Mouse (Mus musculus): ENCODE data around the gene Pibf1. TPM values are rescaled to one million over a fixed set of nuclear protein-coding genes. Genes with fewer than 3 reads are reported as not detected.
A peak's percentile ranks its signal among the peaks of the same experiment; 100 is the strongest.

Pibf1 gene
- polyA plus RNA-seq, 1 experiment from 2014 or later = 7.6 TPM

DNA sequence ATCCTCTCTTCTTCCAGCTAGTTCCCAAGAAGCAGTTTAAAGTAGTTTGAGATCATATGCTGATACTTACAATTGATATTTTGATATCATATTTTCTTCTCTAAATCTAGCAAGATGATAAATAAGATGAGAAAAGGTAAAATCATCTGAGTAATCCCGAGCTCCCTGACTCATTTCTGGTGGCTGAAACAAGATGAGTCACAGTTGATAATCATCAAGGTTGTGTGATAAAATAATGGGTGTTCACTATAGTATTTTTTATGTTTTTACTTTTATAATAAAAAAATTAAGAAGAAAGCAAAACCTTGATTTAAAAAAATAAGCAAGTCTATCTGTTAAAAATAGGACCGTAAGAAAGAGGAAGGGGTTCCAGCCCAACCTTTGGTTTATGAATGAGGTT, 34.8 kb downstream of the Pibf1 start:
- TF ChIP-seq CTCF (IDR thresholded peaks at IDR 0.05; ENCODE audit: low read depth) (no peak), EP300 (optimal IDR thresholded peaks at IDR 0.05) (no peak)
- ATAC-seq (ENCODE audit: low FRiP score, low TSS enrichment) (no peak), DNase-seq (ENCODE audit: low spot score) (no peak)
- Histone ChIP-seq H3K27me3 (ENCODE audit: control insufficient read depth, insufficient read depth, low read length) (no peaks in the 10 kb centered on the region), H3K9ac (ENCODE audit: low read length) (no peak overlapping the region), H3K4me2 (replicated peaks; ENCODE audit: low read depth) (no peak overlapping the region), H3K9me3 (ENCODE audit: control insufficient read depth, low read length) (no peaks in the 10 kb centered on the region), H3K36me3 (ENCODE audit: control insufficient read depth, insufficient read depth, low read length) (no peaks in the 10 kb centered on the region), H3K4me3 (ENCODE audit: low read depth, low read length) (no peak overlapping the region), H3K4me1 (replicated peaks; ENCODE audit: control insufficient read depth, insufficient read depth) (no peaks in the 10 kb centered on the region), H3K27ac (replicated peaks) (no peak overlapping the region)
- 83% methylated on average over 2 of the region's 2 CpGs for WGBS

DNA sequence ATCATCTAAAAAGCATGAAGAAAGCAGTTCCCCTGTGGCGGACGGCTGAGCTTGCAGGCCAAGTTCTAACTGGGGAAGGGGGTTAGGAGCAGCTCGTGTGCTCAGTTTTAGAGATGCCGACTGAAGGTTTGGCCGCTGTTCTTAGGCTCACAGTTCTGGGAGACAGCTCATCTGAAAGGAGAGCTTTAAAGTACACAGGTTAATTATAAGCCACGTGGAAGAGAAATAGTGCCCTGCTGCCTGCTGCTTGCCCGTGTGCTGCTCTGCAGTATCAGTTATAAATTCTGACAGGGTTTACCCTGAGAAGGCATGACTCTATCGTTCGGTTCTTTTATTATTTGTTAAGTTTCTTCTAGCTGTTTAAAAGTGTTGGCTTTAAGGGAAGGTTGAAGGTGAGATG, 36.5 kb downstream of the Pibf1 start:
- WGBS = 79% methylated on average over 9 of the region's 9 CpGs
- ATAC-seq (ENCODE audit: low FRiP score, low TSS enrichment) (no peak), DNase-seq (ENCODE audit: low spot score) (no peak)
- no peak overlapping the region for H3K27ac ChIP-seq (replicated peaks)
- no peaks in the 10 kb centered on the region for H3K9me3 ChIP-seq (ENCODE audit: control insufficient read depth, low read length)
- H3K4me2 ChIP-seq (replicated peaks; ENCODE audit: low read depth) = no peak overlapping the region
- TF ChIP-seq EP300 (optimal IDR thresholded peaks at IDR 0.05) (no peak), CTCF (IDR thresholded peaks at IDR 0.05; ENCODE audit: low read depth) (no peak)
- no peaks in the 10 kb centered on the region for H3K4me1 ChIP-seq (replicated peaks; ENCODE audit: control insufficient read depth, insufficient read depth)
- no peak overlapping the region for H3K9ac ChIP-seq (ENCODE audit: low read length)
- H3K27me3 ChIP-seq (ENCODE audit: control insufficient read depth, insufficient read depth, low read length) = no peaks in the 10 kb centered on the region
- no peak overlapping the region for H3K4me3 ChIP-seq (ENCODE audit: low read depth, low read length)
- H3K36me3 ChIP-seq (ENCODE audit: control insufficient read depth, insufficient read depth, low read length) = no peaks in the 10 kb centered on the region

DNA sequence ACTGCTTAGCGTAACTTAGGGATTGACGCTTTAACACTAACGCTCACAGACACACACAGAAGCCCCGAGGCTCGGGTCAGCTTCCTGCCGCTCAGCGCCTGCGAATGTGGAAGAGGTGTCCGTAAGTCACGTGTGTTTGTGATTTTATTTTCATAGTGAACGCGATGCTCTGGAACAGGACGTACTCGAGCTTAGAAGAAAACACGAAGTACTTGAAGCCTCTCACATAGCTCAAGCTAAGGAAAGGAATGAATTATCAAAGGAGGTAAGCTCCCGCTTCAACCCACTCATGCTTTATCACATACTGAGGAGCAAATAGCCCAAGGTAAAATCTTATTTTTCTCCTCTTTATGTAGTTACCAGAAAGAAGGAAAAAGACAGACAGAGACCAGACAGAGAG, 37.1 kb downstream of the Pibf1 start:
- Histone ChIP-seq H3K4me3 (ENCODE audit: low read depth, low read length) (no peak overlapping the region), H3K4me1 (replicated peaks; ENCODE audit: control insufficient read depth, insufficient read depth) (no peaks in the 10 kb centered on the region), H3K9ac (ENCODE audit: low read length) (no peak overlapping the region), H3K9me3 (ENCODE audit: control insufficient read depth, low read length) (no peaks in the 10 kb centered on the region), H3K27ac (replicated peaks) (no peak overlapping the region), H3K27me3 (ENCODE audit: control insufficient read depth, insufficient read depth, low read length) (no peaks in the 10 kb centered on the region), H3K36me3 (ENCODE audit: control insufficient read depth, insufficient read depth, low read length) (no peaks in the 10 kb centered on the region), H3K4me2 (replicated peaks; ENCODE audit: low read depth) (no peak overlapping the region)
- no peak for DNase-seq (ENCODE audit: low spot score)
- no peak for ATAC-seq (ENCODE audit: low FRiP score, low TSS enrichment)
- no peak for TF ChIP-seq EP300 (optimal IDR thresholded peaks at IDR 0.05)
- no peak for TF ChIP-seq CTCF (IDR thresholded peaks at IDR 0.05; ENCODE audit: low read depth)
- WGBS = 96% methylated on average over 16 of the region's 16 CpGs

DNA sequence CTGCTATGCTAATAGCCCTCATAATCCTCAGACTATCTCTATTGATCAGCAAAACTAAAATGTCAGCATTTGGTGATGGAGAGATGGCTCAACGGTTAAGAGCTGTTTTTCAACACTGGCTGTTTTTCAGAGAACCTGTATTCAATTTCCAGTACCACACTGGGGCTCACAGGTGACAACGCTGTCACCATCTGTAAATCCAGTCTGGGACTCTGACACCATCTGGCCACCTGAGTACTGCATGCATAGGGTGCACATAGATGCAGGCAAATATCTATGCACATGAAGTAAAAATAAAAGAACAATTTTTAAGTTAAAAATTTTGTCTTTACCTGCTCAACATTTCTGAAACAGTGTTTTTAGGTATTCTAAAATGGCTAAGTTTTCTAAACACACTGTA, 40.8 kb downstream of the Pibf1 start:
- H3K9me3 ChIP-seq (ENCODE audit: control insufficient read depth, low read length) = no peaks in the 10 kb centered on the region
- TF ChIP-seq CTCF (IDR thresholded peaks at IDR 0.05; ENCODE audit: low read depth) (no peak), EP300 (optimal IDR thresholded peaks at IDR 0.05) (no peak)
- H3K36me3 ChIP-seq (ENCODE audit: control insufficient read depth, insufficient read depth, low read length) = no peaks in the 10 kb centered on the region
- H3K9ac ChIP-seq (ENCODE audit: low read length) = no peak overlapping the region
- no peak overlapping the region for H3K4me2 ChIP-seq (replicated peaks; ENCODE audit: low read depth)
- DNase-seq (ENCODE audit: low spot score) (no peak), ATAC-seq (ENCODE audit: low FRiP score, low TSS enrichment) (no peak)
- H3K27me3 ChIP-seq (ENCODE audit: control insufficient read depth, insufficient read depth, low read length) = no peaks in the 10 kb centered on the region
- no peak overlapping the region for H3K27ac ChIP-seq (replicated peaks)
- no peaks in the 10 kb centered on the region for H3K4me1 ChIP-seq (replicated peaks; ENCODE audit: control insufficient read depth, insufficient read depth)
- 97% methylated on average over 2 of the region's 2 CpGs for WGBS
- no peak overlapping the region for H3K4me3 ChIP-seq (ENCODE audit: low read depth, low read length)

DNA sequence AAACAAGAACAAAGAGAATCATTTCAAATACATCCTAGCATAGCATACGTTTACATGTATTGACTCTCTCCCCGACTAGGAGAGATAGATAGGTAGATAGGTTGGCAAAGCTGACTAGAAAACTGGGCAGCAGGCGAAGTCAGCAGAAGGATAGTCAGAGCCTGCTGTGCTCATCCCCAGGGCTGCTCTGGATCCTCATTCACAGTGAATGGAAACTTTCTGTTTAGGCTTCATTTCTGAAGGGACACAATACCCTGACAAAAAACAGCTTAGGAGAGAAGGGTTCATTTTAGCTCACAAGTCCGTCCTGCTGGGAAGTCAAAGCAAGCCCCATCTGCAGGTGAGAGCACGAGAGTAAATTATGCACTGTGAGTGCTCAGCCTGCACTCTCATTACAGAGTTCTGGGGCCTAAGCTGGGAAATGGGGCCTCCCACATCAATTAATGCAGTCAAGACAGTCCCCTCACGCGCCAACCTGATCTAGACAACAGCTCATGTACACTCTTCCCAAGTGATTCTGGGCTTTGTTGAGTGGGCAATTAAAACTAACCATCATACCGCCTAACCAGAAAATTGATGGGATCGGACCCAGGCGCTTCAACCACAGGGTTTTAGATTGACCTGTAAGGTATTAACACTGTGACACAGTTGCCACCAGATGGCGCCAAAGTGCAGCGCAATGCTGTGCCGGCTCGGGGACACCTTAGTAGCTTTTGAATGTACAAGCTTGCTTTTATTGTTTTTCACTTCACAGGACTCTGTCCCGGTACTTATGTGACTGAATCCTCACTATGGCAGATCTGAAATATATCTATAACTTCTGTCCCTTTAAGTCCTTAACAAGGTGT, 42.8 kb downstream of the Pibf1 start:
- TF ChIP-seq CTCF (IDR thresholded peaks at IDR 0.05; ENCODE audit: low read depth) (peak; percentile 97), EP300 (optimal IDR thresholded peaks at IDR 0.05) (no peak)
- Histone ChIP-seq H3K27ac (replicated peaks) (0 out of 2 replicates have a peak overlapping the region, but pooled peaks have one; percentile 36), H3K9me3 (ENCODE audit: control insufficient read depth, low read length) (no peaks in the 10 kb centered on the region), H3K36me3 (ENCODE audit: control insufficient read depth, insufficient read depth, low read length) (no peaks in the 10 kb centered on the region), H3K4me3 (ENCODE audit: low read depth, low read length) (no peak overlapping the region), H3K4me2 (replicated peaks; ENCODE audit: low read depth) (no peak overlapping the region), H3K9ac (ENCODE audit: low read length) (no peak overlapping the region), H3K4me1 (replicated peaks; ENCODE audit: control insufficient read depth, insufficient read depth) (no peaks in the 10 kb centered on the region), H3K27me3 (ENCODE audit: control insufficient read depth, insufficient read depth, low read length) (no peaks in the 10 kb centered on the region)
- peak; percentile 90 for DNase-seq (ENCODE audit: low spot score)
- WGBS = 20% methylated on average over 15 of the region's 15 CpGs
- peak; percentile 91 for ATAC-seq (ENCODE audit: low FRiP score, low TSS enrichment)

DNA sequence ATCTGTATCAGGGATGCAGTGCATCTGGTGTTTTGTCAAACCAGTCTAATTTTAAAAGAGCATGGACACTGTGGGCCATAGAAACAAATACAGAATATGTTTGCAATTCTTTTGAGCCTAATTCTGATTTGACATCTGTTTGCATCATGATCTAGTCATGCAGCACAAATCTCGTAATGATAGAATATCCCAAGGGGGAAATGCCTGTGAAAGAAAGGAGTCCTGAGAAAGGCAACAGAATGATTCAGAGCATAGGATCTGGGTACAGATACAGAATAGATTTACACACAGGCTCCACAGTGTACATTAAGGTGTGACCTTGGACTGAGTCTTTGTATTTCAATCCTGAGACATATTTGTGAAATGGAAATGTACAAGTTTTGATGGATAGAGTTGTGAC, 47.6 kb downstream of the Pibf1 start:
- H3K9me3 ChIP-seq (ENCODE audit: control insufficient read depth, low read length) = no peaks in the 10 kb centered on the region
- TF ChIP-seq CTCF (IDR thresholded peaks at IDR 0.05; ENCODE audit: low read depth) (no peak), EP300 (optimal IDR thresholded peaks at IDR 0.05) (no peak)

More for the DNA sequence above, 47.6 kb downstream of the Pibf1 start:
- Histone ChIP-seq H3K27ac (replicated peaks) (no peak overlapping the region), H3K9ac (ENCODE audit: low read length) (no peak overlapping the region), H3K36me3 (ENCODE audit: control insufficient read depth, insufficient read depth, low read length) (no peaks in the 10 kb centered on the region), H3K4me3 (ENCODE audit: low read depth, low read length) (no peak overlapping the region), H3K27me3 (ENCODE audit: control insufficient read depth, insufficient read depth, low read length) (no peaks in the 10 kb centered on the region), H3K4me2 (replicated peaks; ENCODE audit: low read depth) (no peak overlapping the region), H3K4me1 (replicated peaks; ENCODE audit: control insufficient read depth, insufficient read depth) (no peaks in the 10 kb centered on the region)
- 39% methylated on average over 1 of the region's 1 CpGs for WGBS
- ATAC-seq (ENCODE audit: low FRiP score, low TSS enrichment) (no peak), DNase-seq (ENCODE audit: low spot score) (no peak)
